Mouse (Mus musculus): ENCODE results near the gene Gclm.

GRCm38 (mm10) chr3:122246406-122246805, 1.0 kb downstream of the Gclm start:
- TF ChIP-seq GATA1 (IDR thresholded peaks at IDR 0.05; ENCODE audit: borderline replicate concordance, low read length) (no peak), FLI1 (IDR thresholded peaks at IDR 0.05; ENCODE audit: low read length) (no peak)
